Mouse (Mus musculus) gastrocnemius, postnatal 36 days (tissue): Measurements from ENCODE around the gene Bak1. TPM values are rescaled to one million over a fixed set of nuclear protein-coding genes. Genes with fewer than 3 reads are reported as not detected.
A peak's percentile ranks its signal among the peaks of the same experiment; 100 is the strongest.

Source experiments
- DNase-seq, 2 experiments: peaks; one replicate each; pipeline ENCODE4 v3.0.0; 2022
- intact Hi-C: fragments of 180-260 bp; cut with DNase I; formaldehyde crosslinking; loops from one replicate; pipeline ENCODE4 v1.15.1; 2025
- long read RNA-seq, 2 experiments: library from polyadenylated mRNA; stranded (forward); transcript quantifications; one replicate each; pipeline ENCODE4 v2.0.0; 2021
- total RNA-seq, 2 experiments: library from RNA; stranded (reverse); gene quantifications; 2 replicates each; pipeline ENCODE4 v1.2.3; 2021

The Bak1 gene
- total RNA-seq, result 10 to 100 TPM; 20.9 to 21.4 TPM
- long read RNA-seq, experiment 1, partial matches to known transcripts, result 0 of 24 reads
- long read RNA-seq, experiment 1, other reads (novel, unspliced or antisense), result 23 of 24 reads
- long read RNA-seq, experiment 2, partial matches to known transcripts, result 0 of 25 reads
- long read RNA-seq, experiment 2, other reads (novel, unspliced or antisense), result 24 of 25 reads

GRCm38 (mm10) chr17:27028909-27029308, at the start of gene Bak1:
Gene Bak1, minus strand, starts transcription at chr17:27029009.
- DNase-seq, result no peak
- intact Hi-C loops, result no loop called here

GRCm38 (mm10) chr17:27078499-27078898, 49.7 kb upstream of the Bak1 start:
- intact Hi-C loops, result no loop called here
- DNase-seq, result no peak

GRCm38 (mm10) chr17:27077920-27078319, 49.1 kb upstream of the Bak1 start:
- no peak for DNase-seq
- intact Hi-C loops, result no loop called here

- intact Hi-C loops, result no loop called here
- DNase-seq, result no peak
Observed at GRCm38 (mm10) chr17:27077133-27077532, 48.3 kb upstream of the Bak1 start.

GRCm38 (mm10) chr17:27074849-27075745, 46.3 kb upstream of the Bak1 start:
- intact Hi-C loops, result no loop called here
- no peak for DNase-seq

GRCm38 (mm10) chr17:27074236-27074635, 45.4 kb upstream of the Bak1 start:
- no peak for DNase-seq
- intact Hi-C loops, result no loop called here

- no peak for DNase-seq
- intact Hi-C loops, result no loop called here
Observed at GRCm38 (mm10) chr17:27073778-27074177, 45.0 kb upstream of the Bak1 start.

GRCm38 (mm10) chr17:27073126-27073525, 44.3 kb upstream of the Bak1 start:
- intact Hi-C loops, result no loop called here
- no peak for DNase-seq

- intact Hi-C loops, result no loop called here
- DNase-seq, result no peak
Observed at GRCm38 (mm10) chr17:27072363-27072762, 43.6 kb upstream of the Bak1 start.

GRCm38 (mm10) chr17:27071630-27072029, 42.8 kb upstream of the Bak1 start:
- DNase-seq, result no peak
- intact Hi-C loops, result no loop called here

GRCm38 (mm10) chr17:27070913-27071312, 42.1 kb upstream of the Bak1 start:
- intact Hi-C loops, result no loop called here
- no peak for DNase-seq

- intact Hi-C loops, result no loop called here
- DNase-seq, result no peak
Observed at GRCm38 (mm10) chr17:27069071-27069470, 40.3 kb upstream of the Bak1 start.

GRCm38 (mm10) chr17:27066065-27066464, 37.3 kb upstream of the Bak1 start:
- no peak for DNase-seq

GRCm38 (mm10) chr17:27064195-27064594, 35.4 kb upstream of the Bak1 start:
- intact Hi-C loops, result no loop called here
- DNase-seq, result no peak

More at GRCm38 (mm10) chr17:27066065-27066464, 37.3 kb upstream of the Bak1 start:
- intact Hi-C loops, result no loop called here

GRCm38 (mm10) chr17:27063717-27064116, 34.9 kb upstream of the Bak1 start:
- intact Hi-C loops, result no loop called here
- no peak for DNase-seq

- no peak for DNase-seq
- intact Hi-C loops, result no loop called here
Observed at GRCm38 (mm10) chr17:27062684-27063083, 33.9 kb upstream of the Bak1 start.

GRCm38 (mm10) chr17:27061727-27062126, 32.9 kb upstream of the Bak1 start:
- no peak for DNase-seq
- intact Hi-C loops, result no loop called here

GRCm38 (mm10) chr17:27060698-27061097, 31.9 kb upstream of the Bak1 start:
- intact Hi-C loops, result no loop called here
- no peak for DNase-seq

- intact Hi-C loops, result no loop called here
- DNase-seq, result no peak
Observed at GRCm38 (mm10) chr17:27057517-27058055, 28.8 kb upstream of the Bak1 start.

- intact Hi-C loops, result no loop called here
- peak; percentile 49 to 57 for DNase-seq
Observed at GRCm38 (mm10) chr17:27056812-27057516, 28.2 kb upstream of the Bak1 start, which contains the start of gene Itpr3. Gene Itpr3, plus strand, starts transcription at chr17:27057304.

- DNase-seq, result peak; percentile 25 to 45
- intact Hi-C loops, result no loop called here
Observed at GRCm38 (mm10) chr17:27056170-27056569, 27.4 kb upstream of the Bak1 start.
